Mouse (Mus musculus) brown adipose tissue, adult 24 weeks (tissue): ENCODE results near the gene Taf12. TPM values are rescaled to one million over a fixed set of nuclear protein-coding genes. Genes with fewer than 3 reads are reported as not detected.
A peak's percentile ranks its signal among the peaks of the same experiment; 100 is the strongest.
"Not testable (repeated sequence)": the region's sequence is repeated elsewhere in the genome, so short reads cannot be mapped to it uniquely, and the experiment has no call there.

Experiments
- H3K27ac ChIP-seq: fragments of 200-500 bp; replicated peaks from 2 replicates; pipeline ENCODE4 v1.5.1; 2012; ENCODE audit warnings: low read depth, mild to moderate bottlenecking, low read length
- H3K4me1 ChIP-seq: fragments of 200-500 bp; 2 replicates; pipeline ENCODE4 v1.6.1; 2012; ENCODE audit warnings: low read length, mixed read lengths; ENCODE audit not compliant: control insufficient read depth, insufficient read depth, insufficient read length
- H3K4me3 ChIP-seq: fragments of 200-500 bp; 2 replicates; pipeline ENCODE4 v1.5.1; 2012; ENCODE audit warnings: low read depth, mild to moderate bottlenecking, low read length, moderate library complexity; ENCODE audit not compliant: insufficient read depth
- polyA plus RNA-seq: library from polyadenylated mRNA; stranded (reverse); fragments of >200 nt; gene quantifications from 2 replicates; pipeline ENCODE4 v1.2.4, GENCODE M21; 2012; ENCODE audit not compliant: missing spikeins, insufficient read depth, insufficient read length

Gene Taf12
- polyA plus RNA-seq, 1 experiment = 25.0 TPM

GRCm38 (mm10) chr4:132295696-132296390 is 21.7 kb downstream of the Taf12 start:
- Histone ChIP-seq H3K4me3 (no peak overlapping the region), H3K27ac (no peak overlapping the region)

GRCm38 (mm10) chr4:132299849-132300248 is 25.7 kb downstream of the Taf12 start:
- H3K4me3 ChIP-seq = no peak overlapping the region
- H3K27ac ChIP-seq = no peak overlapping the region
- H3K4me1 ChIP-seq = peaks cover 3% of the 10 kb centered on the region; the same call in 1 of the 2 replicates

More at GRCm38 (mm10) chr4:132295696-132296390, 21.7 kb downstream of the Taf12 start:
- H3K4me1 ChIP-seq = no peaks in the 10 kb centered on the region

DNA sequence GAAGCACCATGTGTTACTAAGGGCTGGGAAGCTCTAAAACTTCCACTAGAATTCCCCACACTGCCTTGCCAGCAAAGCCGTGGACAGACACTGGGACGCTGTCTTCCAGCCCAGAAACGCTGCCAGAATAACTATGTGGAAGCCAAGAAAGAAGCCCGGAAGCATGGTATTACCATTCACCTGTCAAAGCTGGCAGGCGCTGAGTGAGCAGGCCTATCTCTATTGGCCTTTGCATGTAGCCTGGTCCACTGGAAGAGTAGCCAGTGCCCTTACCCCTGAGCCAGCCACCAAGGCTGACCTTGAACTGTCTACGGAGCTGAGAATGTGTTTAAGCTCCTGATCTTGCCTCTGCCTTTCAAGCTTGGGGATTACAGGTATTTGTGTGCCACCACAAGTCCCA is 27.3 kb downstream of the Taf12 start:
- Histone ChIP-seq H3K4me1 (peaks cover 3% of the 10 kb centered on the region; the same call in 1 of the 2 replicates), H3K27ac (no peak overlapping the region), H3K4me3 (no peak overlapping the region)

- H3K4me1 ChIP-seq = peaks cover 3% of the 10 kb centered on the region; the same call in 1 of the 2 replicates
- H3K4me3 ChIP-seq = peak overlapping the region; percentile 72
- H3K27ac ChIP-seq = no peak overlapping the region
Observed at GRCm38 (mm10) chr4:132301965-132302938, 28.1 kb downstream of the Taf12 start.

- Histone ChIP-seq H3K4me1 (peaks cover 3% of the 10 kb centered on the region; the same call in 1 of the 2 replicates), H3K4me3 (peak within 1 kb of the TSS; percentile 72), H3K27ac (no peak within 1 kb of the TSS; the same call in 1 of the 2 replicates)
Observed at GRCm38 (mm10) chr4:132302939-132303479, 28.8 kb downstream of the Taf12 start, which contains the start of gene Rab42. Gene Rab42, minus strand, starts transcription at chr4:132303385.

DNA sequence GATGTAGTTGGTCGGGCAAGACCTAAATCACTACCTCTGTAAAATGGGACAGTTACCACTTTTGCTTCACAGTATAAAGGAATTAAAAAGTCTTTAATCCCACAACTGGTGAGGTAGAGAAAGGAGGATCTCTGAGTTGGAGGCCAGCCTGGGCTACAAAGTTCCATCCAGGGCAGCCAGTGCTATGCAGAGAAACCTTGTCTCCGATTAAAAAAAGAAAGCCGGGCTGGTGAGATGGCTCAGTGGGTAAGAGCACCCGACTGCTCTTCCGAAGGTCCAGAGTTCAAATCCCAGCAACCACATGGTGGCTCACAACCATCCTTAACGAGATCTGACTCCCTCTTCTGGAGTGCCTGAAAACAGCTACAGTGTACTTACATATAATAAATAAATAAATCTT is 29.3 kb downstream of the Taf12 start:
- H3K27ac ChIP-seq, H3K4me1 ChIP-seq: not testable (repeated sequence)
- H3K4me3 ChIP-seq = peak overlapping the region; percentile 72

GRCm38 (mm10) chr4:132305276-132305675 is 31.1 kb downstream of the Taf12 start:
- H3K27ac ChIP-seq = no peak overlapping the region
- H3K4me3 ChIP-seq = no peak overlapping the region
- peaks cover 3% of the 10 kb centered on the region; the same call in 1 of the 2 replicates for H3K4me1 ChIP-seq

DNA sequence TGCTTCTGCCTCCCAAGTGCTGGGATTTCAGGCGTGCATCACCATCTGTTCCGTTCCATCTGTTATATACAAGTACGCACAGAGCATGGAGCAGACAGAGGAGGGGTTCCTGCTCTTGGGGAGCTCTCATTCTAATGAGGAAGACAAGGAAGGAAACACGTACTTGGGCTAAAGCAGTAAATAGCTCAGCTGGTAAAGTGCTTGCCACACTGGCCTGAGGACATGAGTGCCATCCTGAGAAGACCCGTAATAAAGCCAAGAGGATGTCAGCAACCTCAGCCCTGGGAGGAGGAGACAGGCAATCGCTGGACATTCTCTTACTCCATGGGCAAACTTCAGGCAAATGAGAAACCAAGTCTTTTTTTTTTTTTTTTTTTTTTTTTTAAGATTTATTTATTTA is 31.8 kb downstream of the Taf12 start:
- Histone ChIP-seq H3K4me1 (peaks cover 3% of the 10 kb centered on the region; the same call in 1 of the 2 replicates), H3K4me3 (no peak overlapping the region), H3K27ac (no peak overlapping the region)

- Histone ChIP-seq H3K4me3 (peak overlapping the region; percentile 96), H3K4me1 (no peaks in the 10 kb centered on the region), H3K27ac (peak overlapping the region; percentile 94)
Observed at GRCm38 (mm10) chr4:132308437-132309139, 34.4 kb downstream of the Taf12 start.

DNA sequence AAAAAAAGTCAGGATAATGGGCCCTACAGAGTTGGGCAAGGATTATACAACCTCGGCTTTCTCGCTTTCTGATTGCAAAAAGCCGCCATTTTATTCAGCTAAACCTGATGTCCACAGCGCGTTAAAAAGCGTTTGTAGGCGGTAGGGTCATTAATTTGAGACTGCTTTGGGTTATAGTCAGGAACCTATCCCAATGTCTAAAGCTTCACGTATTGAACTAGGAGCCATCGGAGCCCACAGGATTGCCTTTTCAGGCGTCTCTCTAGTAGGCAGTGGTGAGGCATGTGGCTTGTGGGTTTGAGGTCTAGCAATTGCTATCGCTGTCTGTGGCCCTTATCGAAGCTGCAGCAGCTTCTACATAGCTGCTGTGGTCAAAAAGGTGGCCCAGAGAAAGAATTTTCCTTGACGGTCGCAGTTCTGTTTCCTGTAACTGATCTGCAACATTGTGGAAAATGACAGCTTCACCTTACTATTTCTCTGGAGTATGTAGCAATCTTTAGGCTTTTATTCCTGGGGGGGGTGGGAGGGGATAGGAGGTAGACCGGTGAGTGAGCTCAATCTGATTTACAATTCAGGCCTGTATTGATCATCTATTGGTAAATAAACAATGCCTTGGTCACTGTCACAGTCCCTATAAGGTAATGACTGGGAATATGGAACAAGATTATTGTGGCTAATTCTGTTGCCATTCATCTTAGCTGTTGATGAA is 35.1 kb downstream of the Taf12 start:
- Histone ChIP-seq H3K4me1 (no peaks in the 10 kb centered on the region), H3K27ac (peak overlapping the region; percentile 94), H3K4me3 (peak overlapping the region; percentile 96)

- Histone ChIP-seq H3K4me3 (peak overlapping the region; percentile 41), H3K4me1 (no peaks in the 10 kb centered on the region), H3K27ac (no peak overlapping the region)
Observed at GRCm38 (mm10) chr4:132309849-132310472, 35.8 kb downstream of the Taf12 start.

GRCm38 (mm10) chr4:132311209-132311608 is 37.0 kb downstream of the Taf12 start:
- Histone ChIP-seq H3K4me1 (no peaks in the 10 kb centered on the region), H3K4me3 (no peak overlapping the region), H3K27ac (no peak overlapping the region)

DNA sequence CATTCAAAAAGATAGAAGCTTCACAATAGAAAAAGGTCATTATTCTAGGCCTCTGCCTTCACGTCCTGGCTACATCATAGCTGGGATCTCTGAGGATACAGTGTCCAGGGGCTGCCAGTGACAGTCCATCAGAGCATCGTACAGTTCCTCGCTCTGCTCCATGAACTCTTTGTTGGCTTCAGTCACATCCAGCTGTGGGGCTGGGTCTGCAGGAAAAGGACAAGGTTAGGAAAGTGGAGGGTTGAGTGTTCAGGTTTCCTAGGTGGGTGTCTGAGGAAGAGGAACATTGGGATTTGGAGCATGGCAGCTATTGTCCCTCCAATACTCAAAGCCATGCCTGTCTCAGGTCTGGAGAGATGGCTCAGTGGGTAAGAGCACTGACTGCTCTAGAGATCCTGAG is 37.6 kb downstream of the Taf12 start:
- H3K27ac ChIP-seq = no peak overlapping the region
- H3K4me3 ChIP-seq = no peak overlapping the region
- H3K4me1 ChIP-seq = no peaks in the 10 kb centered on the region

GRCm38 (mm10) chr4:132312627-132313026 is 38.5 kb downstream of the Taf12 start:
- Histone ChIP-seq H3K4me1 (no peaks in the 10 kb centered on the region), H3K4me3 (no peak overlapping the region), H3K27ac (no peak overlapping the region)
